Mouse (Mus musculus) ES-Bruce4 (cell line): ENCODE measurements around the gene Lipt1. TPM values are rescaled to one million over a fixed set of nuclear protein-coding genes. Genes with fewer than 3 reads are reported as not detected.

Experiments
- H3K27ac ChIP-seq: 2 replicates; pipeline ENCODE4 v1.5.1; 2012; ENCODE audit warnings: low read length, inconsistent platforms; ENCODE audit not compliant: insufficient read depth
- H3K27me3 ChIP-seq: 2 replicates; pipeline ENCODE4 v1.6.1; 2012; ENCODE audit warnings: mild to moderate bottlenecking, low read length, inconsistent platforms; ENCODE audit not compliant: control insufficient read depth, poor library complexity, insufficient read depth, severe bottlenecking
- H3K36me3 ChIP-seq: 2 replicates; pipeline ENCODE4 v1.6.1; 2012; ENCODE audit warnings: inconsistent platforms, mild to moderate bottlenecking, low read length, moderate library complexity; ENCODE audit not compliant: control insufficient read depth, poor library complexity, insufficient read depth, severe bottlenecking
- H3K4me1 ChIP-seq: one replicate; pipeline ENCODE4 v1.8.1; 2011; ENCODE audit warnings: low read length; ENCODE audit not compliant: control insufficient read depth, insufficient read depth
- H3K4me3 ChIP-seq: 2 replicates; pipeline ENCODE4 v1.5.1; 2011; ENCODE audit warnings: low read depth, mild to moderate bottlenecking, low read length
- H3K9ac ChIP-seq: 2 replicates; pipeline ENCODE4 v1.6.1; 2012; ENCODE audit warnings: low read depth, mild to moderate bottlenecking, inconsistent platforms; ENCODE audit not compliant: poor library complexity, severe bottlenecking
- H3K9me3 ChIP-seq: replicated peaks from 2 replicates; pipeline ENCODE4 v1.6.1; 2012; ENCODE audit warnings: mild to moderate bottlenecking, low read length, inconsistent platforms; ENCODE audit not compliant: control insufficient read depth, poor library complexity, insufficient read depth, severe bottlenecking
- CTCF ChIP-seq: IDR thresholded peaks from one replicate; pipeline ENCODE4 v1.8.1; 2011; ENCODE audit warnings: low read depth, low read length
- EP300 ChIP-seq: IDR thresholded peaks from 2 replicates; pipeline ENCODE4 v1.6.1; 2011; ENCODE audit warnings: low read depth, low read length; ENCODE audit not compliant: insufficient read depth
- POLR2A ChIP-seq: IDR thresholded peaks from one replicate; pipeline ENCODE4 v1.8.1; 2011; ENCODE audit warnings: low read length; ENCODE audit not compliant: insufficient read depth
- polyA plus RNA-seq: library from polyadenylated mRNA; stranded (reverse); fragments of >200 nt; gene quantifications from 2 replicates; pipeline ENCODE4 v1.2.4, GENCODE M21; 2011; ENCODE audit warnings: low read depth; ENCODE audit not compliant: missing spikeins, insufficient read depth, insufficient read length

Lipt1 gene
- polyA plus RNA-seq, 1 experiment: 9.4 TPM

- Histone ChIP-seq H3K27ac (no peak overlapping the region), H3K9ac (no peak overlapping the region), H3K9me3 (no peaks in the 10 kb centered on the region), H3K36me3 (no peaks in the 10 kb centered on the region), H3K27me3 (no peaks in the 10 kb centered on the region; the same call in 1 of the 2 replicates), H3K4me1 (no peaks in the 10 kb centered on the region), H3K4me3 (no peak overlapping the region)
- TF ChIP-seq CTCF (no peak), POLR2A (no peak), EP300 (no peak)
Measured at GRCm38 (mm10) chr1:37912751-37913150, 41.2 kb downstream of the Lipt1 start.

- H3K9ac ChIP-seq: no peak within 1 kb of the TSS
- H3K9me3 ChIP-seq: no peaks in the 10 kb centered on the region
- H3K4me1 ChIP-seq: no peaks in the 10 kb centered on the region
- no peak within 1 kb of the TSS for H3K27ac ChIP-seq
- no peak within 1 kb of the TSS for H3K4me3 ChIP-seq
- H3K36me3 ChIP-seq: no peaks in the 10 kb centered on the region
- no peaks in the 10 kb centered on the region for H3K27me3 ChIP-seq
- TF ChIP-seq CTCF: no peak
- no peak for TF ChIP-seq POLR2A
- no peak for TF ChIP-seq EP300
Measured at GRCm38 (mm10) chr1:37916393-37916792, 44.9 kb downstream of the Lipt1 start, which contains the start of gene Lyg2. Lyg2 (minus strand) TSS chr1:37916493.

DNA sequence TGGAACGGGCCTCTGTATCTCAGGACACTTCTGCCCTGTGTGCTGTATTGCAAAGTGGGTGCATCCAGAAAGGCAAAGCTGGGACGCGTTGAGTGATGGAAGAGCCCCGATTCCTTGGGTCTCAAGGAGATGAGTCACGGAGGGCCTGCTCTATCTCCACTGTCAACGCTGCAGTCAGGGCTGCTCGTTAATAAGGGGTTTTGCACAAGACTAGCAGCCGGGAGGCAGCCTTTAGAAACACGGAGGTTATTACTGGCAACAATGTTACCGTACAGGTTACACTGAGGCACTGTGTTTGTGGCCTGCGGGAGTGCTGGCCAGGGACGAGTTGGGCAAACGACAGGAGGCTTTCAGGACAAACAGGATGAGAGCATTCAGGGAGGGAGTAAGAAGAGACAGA lies 46.1 kb downstream of the Lipt1 start:
- no peak for TF ChIP-seq POLR2A
- no peak for TF ChIP-seq EP300
- TF ChIP-seq CTCF: no peak
- Histone ChIP-seq H3K27me3 (no peaks in the 10 kb centered on the region), H3K9me3 (no peaks in the 10 kb centered on the region), H3K36me3 (no peaks in the 10 kb centered on the region), H3K4me1 (no peaks in the 10 kb centered on the region), H3K4me3 (no peak overlapping the region), H3K9ac (no peak overlapping the region), H3K27ac (no peak overlapping the region)

DNA sequence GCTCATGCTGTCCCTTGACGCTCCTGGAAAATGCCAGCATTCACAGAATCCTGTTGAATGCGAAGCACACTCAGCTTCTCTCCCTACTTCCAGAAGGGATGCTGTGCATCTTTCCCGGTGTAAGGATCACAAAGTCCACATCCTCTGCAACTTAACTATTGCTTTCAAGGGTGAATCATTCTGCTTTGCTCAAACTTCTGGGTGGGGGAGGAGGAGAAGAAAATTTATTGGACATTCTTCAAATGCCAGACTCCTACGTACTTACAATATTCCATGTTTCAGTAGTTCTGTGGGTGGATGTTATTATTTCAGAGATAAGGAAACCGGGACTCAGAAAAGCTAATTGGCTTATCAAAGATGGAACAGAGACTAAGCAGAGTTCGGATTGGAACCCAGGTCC lies 46.6 kb downstream of the Lipt1 start:
- H3K27me3 ChIP-seq: no peaks in the 10 kb centered on the region
- H3K4me1 ChIP-seq: no peaks in the 10 kb centered on the region
- no peak overlapping the region for H3K27ac ChIP-seq
- TF ChIP-seq CTCF (no peak), EP300 (no peak), POLR2A (no peak)
- H3K36me3 ChIP-seq: no peaks in the 10 kb centered on the region
- no peaks in the 10 kb centered on the region for H3K9me3 ChIP-seq
- H3K4me3 ChIP-seq: no peak overlapping the region
- no peak overlapping the region for H3K9ac ChIP-seq

GRCm38 (mm10) chr1:37922536-37922935 lies 51.0 kb downstream of the Lipt1 start:
- H3K9ac ChIP-seq: no peak overlapping the region
- H3K27me3 ChIP-seq: no peaks in the 10 kb centered on the region; the same call in 1 of the 2 replicates
- no peak for TF ChIP-seq POLR2A
- TF ChIP-seq CTCF: no peak
- TF ChIP-seq EP300: no peak
- no peaks in the 10 kb centered on the region for H3K36me3 ChIP-seq
- no peak overlapping the region for H3K4me3 ChIP-seq
- H3K4me1 ChIP-seq: peaks cover 1% of the 10 kb centered on the region
- H3K9me3 ChIP-seq: 0 out of 2 replicates have a peak, but pooled peaks cover 2% of the 10 kb centered on the region
- H3K27ac ChIP-seq: no peak overlapping the region

Other genes starting within 250 kb of the Lipt1 start
- 0.70 and 0.94 TPM in 2 replicates for gene 2010300C02Rik, start 151.7 kb upstream of the Lipt1 start, polyA plus RNA-seq
- gene Tsga10, start 5.3 kb upstream of the Lipt1 start, polyA plus RNA-seq: 5.5 and 6.3 TPM in 2 replicates
- gene Mitd1, start 18.7 kb downstream of the Lipt1 start, polyA plus RNA-seq: 37.4 and 38.7 TPM in 2 replicates
- 142 and 162 TPM in 2 replicates for gene Mrpl30, start 18.7 kb downstream of the Lipt1 start, polyA plus RNA-seq
- not detected in 2 replicates for gene Lyg2, start 44.8 kb downstream of the Lipt1 start, polyA plus RNA-seq
- not detected in 2 replicates for gene Lyg1, start 86.0 kb downstream of the Lipt1 start, polyA plus RNA-seq
- 93.8 and 97.5 TPM in 2 replicates for gene Txndc9, start 126.2 kb downstream of the Lipt1 start, polyA plus RNA-seq
- gene Eif5b, start 126.3 kb downstream of the Lipt1 start, polyA plus RNA-seq: 92.7 and 94.6 TPM in 2 replicates